Mouse (Mus musculus) midbrain, embryonic 13.5 days (tissue): ENCODE data around the gene Slc25a39. TPM values are rescaled to one million over a fixed set of nuclear protein-coding genes. Genes with fewer than 3 reads are reported as not detected.
"Not testable (repeated sequence)": the region's sequence is repeated elsewhere in the genome, so short reads cannot be mapped to it uniquely, and the experiment has no call there.

Experiments
- ATAC-seq: fragments of 200-750 bp; cut with Nextera tagmentation; 2 replicates; pipeline ENCODE4 v1.8.0; 2017; ENCODE audit warnings: mild to moderate bottlenecking, moderate TSS enrichment, moderate library complexity
- H3K27ac ChIP-seq: fragments of 300-500 bp; sonication (generic); 2 replicates; pipeline ENCODE4 v1.5.1; 2015; ENCODE audit warnings: inconsistent platforms, mild to moderate bottlenecking, moderate library complexity
- H3K27me3 ChIP-seq: fragments of 300-500 bp; sonication (generic); 2 replicates; pipeline ENCODE4 v1.6.1; 2015; ENCODE audit warnings: mild to moderate bottlenecking, inconsistent platforms
- H3K36me3 ChIP-seq: fragments of 300-500 bp; sonication (generic); 2 replicates; pipeline ENCODE4 v1.6.1; 2015; ENCODE audit warnings: mild to moderate bottlenecking, inconsistent platforms
- H3K4me1 ChIP-seq: fragments of 300-500 bp; sonication (generic); replicated peaks from 2 replicates; pipeline ENCODE4 v1.6.1; 2015; ENCODE audit warnings: inconsistent platforms
- H3K4me2 ChIP-seq: fragments of 300-500 bp; sonication (generic); replicated peaks from 2 replicates; pipeline ENCODE4 v1.6.1; 2015; ENCODE audit warnings: moderate library complexity, mild to moderate bottlenecking, inconsistent platforms
- H3K4me3 ChIP-seq: fragments of 300-500 bp; sonication (generic); replicated peaks from 2 replicates; pipeline ENCODE4 v1.5.1; 2015; ENCODE audit warnings: mild to moderate bottlenecking, inconsistent platforms
- H3K9ac ChIP-seq: fragments of 300-500 bp; sonication (generic); replicated peaks from 2 replicates; pipeline ENCODE4 v1.6.1; 2015; ENCODE audit warnings: mild to moderate bottlenecking, inconsistent platforms
- H3K9me3 ChIP-seq: fragments of 300-500 bp; sonication (generic); 2 replicates; pipeline ENCODE4 v1.6.1; 2016; ENCODE audit warnings: mild to moderate bottlenecking, inconsistent platforms
- WGBS: fragments of 180-500 bp; shearing (Covaris S2); methylation state at CpG from one replicate; pipeline ENCODE4 v1.1.7; 2015; 5-methylcytosine and 5-hydroxymethylcytosine counted together
- polyA plus RNA-seq: library from polyadenylated mRNA; unstranded; fragments of >200 nt; fragmentation: Nextera tagmentation; extraction: Ambion mirVana; gene quantifications from 2 replicates; pipeline ENCODE4 v1.2.1, GENCODE M21; 2015

The Slc25a39 gene
- polyA plus RNA-seq, 1 experiment from 2014 or later, result 154 TPM

DNA sequence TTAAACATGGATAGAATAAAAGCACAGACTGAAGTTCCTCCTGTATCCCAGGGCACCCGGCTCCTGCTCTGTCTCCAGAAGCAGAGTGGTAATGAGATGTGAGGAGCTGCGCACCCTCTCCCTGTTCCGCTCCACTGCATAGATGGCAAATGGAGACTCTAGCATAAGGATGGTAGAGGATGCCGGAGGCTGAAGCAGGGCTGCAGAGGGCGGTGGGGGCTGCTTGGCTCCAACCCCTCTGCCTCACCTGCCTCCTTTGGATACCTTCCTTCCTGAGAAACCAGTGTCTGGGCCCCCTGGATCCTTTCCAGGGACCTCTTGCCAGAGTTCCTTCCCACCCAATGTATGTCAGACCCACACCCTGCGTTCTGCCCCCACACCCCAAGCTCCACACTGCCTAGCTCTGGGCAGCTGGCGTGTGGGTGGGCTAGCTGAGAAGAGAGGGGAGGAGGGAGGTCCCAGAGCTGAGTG, 11.0 kb downstream of the Slc25a39 start:
- Histone ChIP-seq H3K27ac (peak overlapping the region; percentile 97), H3K4me1 (peaks cover 81% of the 10 kb centered on the region), H3K27me3 (peaks cover 30% of the 10 kb centered on the region), H3K36me3 (peaks cover 37% of the 10 kb centered on the region), H3K4me2 (peak overlapping the region; percentile 96), H3K9ac (peak overlapping the region; percentile 95), H3K4me3 (peak overlapping the region; percentile 89), H3K9me3 (no peaks in the 10 kb centered on the region)
- WGBS, result 65% methylated on average over 7 of the region's 7 CpGs
- no peak for ATAC-seq

DNA sequence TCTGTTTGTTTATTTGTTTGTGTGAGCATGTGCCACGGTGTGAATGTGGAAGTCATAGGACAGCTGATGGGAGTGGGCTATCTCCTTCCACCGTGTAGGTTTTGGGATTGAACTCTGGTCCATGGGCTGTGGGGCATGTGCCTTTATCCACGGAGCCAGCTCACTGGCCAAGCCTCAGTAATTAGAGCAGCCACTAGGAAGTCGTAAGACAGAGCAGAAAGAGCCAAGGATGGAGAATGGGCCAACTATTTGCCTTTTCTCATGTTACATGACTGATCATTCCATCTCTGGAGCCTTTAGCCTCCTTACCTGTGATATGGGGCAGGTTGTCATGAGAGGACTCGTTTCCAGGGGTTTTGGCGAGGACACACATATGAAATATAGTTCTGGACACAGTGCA, 11.5 kb downstream of the Slc25a39 start:
- H3K9ac ChIP-seq, result peak overlapping the region; percentile 95
- 62% methylated on average over 6 of the region's 6 CpGs for WGBS
- H3K4me3 ChIP-seq, result peak overlapping the region; percentile 89
- no peak for ATAC-seq
- no peaks in the 10 kb centered on the region for H3K9me3 ChIP-seq
- H3K27ac ChIP-seq, result peak overlapping the region; percentile 97
- peaks cover 30% of the 10 kb centered on the region for H3K27me3 ChIP-seq
- H3K36me3 ChIP-seq, result peaks cover 33% of the 10 kb centered on the region
- peaks cover 78% of the 10 kb centered on the region for H3K4me1 ChIP-seq
- H3K4me2 ChIP-seq, result peak overlapping the region; percentile 96

DNA sequence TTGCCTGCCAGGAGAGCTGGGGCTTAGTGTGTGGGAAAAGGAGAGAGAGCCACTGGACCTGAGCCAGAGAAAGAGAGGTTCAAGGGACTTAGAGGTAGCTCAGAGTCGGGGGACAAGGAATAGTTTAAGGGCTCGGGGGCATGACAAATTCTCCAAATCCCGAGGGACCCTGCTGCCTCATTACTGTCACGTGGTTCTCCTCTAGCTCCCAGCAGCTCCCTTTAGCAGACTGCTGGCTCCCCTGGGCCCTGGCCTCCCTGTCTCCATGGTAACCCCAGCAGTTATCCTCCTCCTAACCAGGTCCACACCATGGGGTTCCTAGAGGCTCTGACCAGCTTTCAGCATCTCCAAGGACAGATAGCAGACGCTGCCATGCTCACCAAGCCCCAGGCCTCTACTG, 12.5 kb downstream of the Slc25a39 start:
- WGBS, result 2% methylated on average over 5 of the region's 5 CpGs
- Histone ChIP-seq H3K36me3 (peaks cover 23% of the 10 kb centered on the region), H3K27ac (peak overlapping the region; percentile 97), H3K9me3 (no peaks in the 10 kb centered on the region), H3K4me1 (peaks cover 75% of the 10 kb centered on the region), H3K4me3 (peak overlapping the region; percentile 89), H3K9ac (peak overlapping the region; percentile 95), H3K4me2 (peak overlapping the region; percentile 96), H3K27me3 (peaks cover 27% of the 10 kb centered on the region)
- no peak for ATAC-seq

DNA sequence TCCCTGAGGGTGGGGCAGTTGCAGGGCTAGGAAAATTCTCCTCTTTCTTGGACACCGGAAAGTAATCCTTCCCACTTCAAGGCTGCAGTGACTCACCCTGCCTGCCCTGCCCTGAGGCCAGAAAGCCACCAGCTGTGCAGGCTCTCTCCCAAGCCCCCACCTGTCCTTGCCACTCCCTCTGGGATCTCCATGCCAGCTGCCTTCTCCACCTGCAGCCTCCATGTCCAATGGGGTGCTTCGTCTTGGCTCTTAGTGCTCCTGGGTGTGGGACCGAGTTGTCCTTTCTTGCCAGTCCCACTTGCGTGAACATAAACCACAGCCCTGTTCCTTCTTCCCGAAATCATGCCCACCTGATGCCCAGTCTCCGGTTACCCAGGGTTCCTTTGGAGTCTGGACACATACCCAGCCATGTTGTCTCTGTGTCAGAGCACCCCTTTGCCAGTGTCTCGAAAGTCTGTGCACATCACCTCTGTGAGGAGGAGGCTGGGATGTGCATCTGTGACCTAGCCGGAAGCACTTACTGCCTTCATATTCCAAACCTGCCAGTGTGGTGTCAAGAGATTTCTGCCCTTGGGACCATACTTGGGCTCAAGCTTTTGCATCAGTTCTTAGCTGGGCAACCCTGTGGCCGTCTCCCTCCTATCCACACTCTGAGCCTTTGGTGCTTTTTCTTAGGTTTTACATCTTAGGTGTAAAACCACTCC, 13.2 kb downstream of the Slc25a39 start:
- Histone ChIP-seq H3K36me3 (peaks cover 16% of the 10 kb centered on the region), H3K27me3 (peaks cover 22% of the 10 kb centered on the region), H3K9ac (peak overlapping the region; percentile 95), H3K9me3 (no peaks in the 10 kb centered on the region), H3K27ac (peak overlapping the region; percentile 97), H3K4me3 (peak overlapping the region; percentile 89), H3K4me2 (peak overlapping the region; percentile 96), H3K4me1 (peaks cover 68% of the 10 kb centered on the region)
- WGBS, result 70% methylated on average over 9 of the region's 9 CpGs
- ATAC-seq, result 0 out of 2 replicates have a peak, but pooled peaks have one; percentile 1

DNA sequence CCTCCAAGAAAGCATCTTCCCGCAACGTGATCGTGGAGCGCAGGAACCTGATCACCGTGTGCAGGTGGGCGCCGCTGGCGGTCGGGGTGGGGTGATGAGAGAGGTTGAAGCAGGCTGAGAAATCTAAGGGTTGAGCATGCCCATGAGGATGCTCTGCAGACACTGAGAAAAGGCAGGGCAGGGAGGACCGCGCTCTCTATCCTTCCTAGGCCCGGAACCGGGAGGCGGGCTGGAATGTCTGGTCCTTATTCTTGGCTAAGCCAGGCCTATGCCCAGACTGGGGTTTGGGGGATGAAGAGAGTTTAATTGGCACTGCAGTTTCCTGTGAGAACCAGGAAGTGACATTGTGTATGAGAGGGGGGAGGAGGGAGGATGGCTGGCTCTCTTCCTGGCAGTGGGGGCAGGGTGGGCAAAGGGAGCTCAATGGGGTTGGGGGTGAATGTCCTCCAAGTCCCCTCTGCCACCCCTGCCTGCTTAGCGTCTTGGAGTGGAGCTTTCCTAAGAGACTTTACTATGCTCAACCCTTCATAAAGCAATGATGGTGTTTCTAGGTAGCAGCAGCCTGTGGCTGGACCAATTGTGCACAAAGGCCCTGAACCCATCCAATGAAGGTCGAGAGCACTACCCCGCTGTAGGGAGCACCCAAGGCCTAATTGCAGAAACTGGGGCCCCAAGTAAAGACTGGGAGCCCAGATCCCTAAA, 13.9 kb downstream of the Slc25a39 start:
- Histone ChIP-seq H3K27me3 (peaks cover 15% of the 10 kb centered on the region), H3K4me3 (peak overlapping the region; percentile 89), H3K4me1 (peaks cover 61% of the 10 kb centered on the region), H3K9ac (peak overlapping the region; percentile 95), H3K36me3 (peaks cover 9% of the 10 kb centered on the region), H3K4me2 (peak overlapping the region; percentile 96), H3K9me3 (no peaks in the 10 kb centered on the region), H3K27ac (peak overlapping the region; percentile 97)
- ATAC-seq, result peak; percentile 55
- WGBS, result 4% methylated on average over 17 of the region's 17 CpGs

DNA sequence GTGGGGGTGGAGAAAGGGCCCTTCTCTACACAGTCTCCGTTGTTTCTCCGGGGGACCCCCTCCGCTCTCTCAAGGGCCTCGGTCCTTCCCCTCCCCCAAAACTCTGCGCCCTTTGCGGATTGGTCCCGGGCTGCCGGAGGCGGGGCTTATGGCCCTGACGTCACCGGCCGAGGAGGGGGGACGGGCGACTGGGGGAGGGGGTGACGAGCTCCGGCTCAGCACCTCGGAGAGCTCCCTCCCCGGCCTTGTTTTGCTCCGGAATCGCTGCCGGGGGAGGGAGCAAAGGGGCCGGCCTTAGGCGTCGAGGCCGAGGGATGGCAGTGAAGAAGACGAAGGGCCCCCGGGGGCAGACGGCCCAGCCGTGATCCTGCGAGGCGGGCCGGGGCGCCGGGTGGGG, 14.5 kb downstream of the Slc25a39 start, which contains the start of gene Rundc3a:
Gene Rundc3a, plus strand, starts transcription at position 166 of the 397 bp plus-strand sequence.
- Histone ChIP-seq H3K9ac (peak within 1 kb of the TSS; percentile 95), H3K36me3 (peaks cover 4% of the 10 kb centered on the region), H3K27me3 (peaks cover 10% of the 10 kb centered on the region), H3K4me1 (peaks cover 55% of the 10 kb centered on the region), H3K27ac (peak within 1 kb of the TSS; percentile 97), H3K4me2 (peak within 1 kb of the TSS; percentile 96), H3K9me3 (no peaks in the 10 kb centered on the region), H3K4me3 (peak within 1 kb of the TSS; percentile 89)
- WGBS, result under 1% methylated on average over 33 of the region's 34 CpGs
- peak; percentile 89 for ATAC-seq

DNA sequence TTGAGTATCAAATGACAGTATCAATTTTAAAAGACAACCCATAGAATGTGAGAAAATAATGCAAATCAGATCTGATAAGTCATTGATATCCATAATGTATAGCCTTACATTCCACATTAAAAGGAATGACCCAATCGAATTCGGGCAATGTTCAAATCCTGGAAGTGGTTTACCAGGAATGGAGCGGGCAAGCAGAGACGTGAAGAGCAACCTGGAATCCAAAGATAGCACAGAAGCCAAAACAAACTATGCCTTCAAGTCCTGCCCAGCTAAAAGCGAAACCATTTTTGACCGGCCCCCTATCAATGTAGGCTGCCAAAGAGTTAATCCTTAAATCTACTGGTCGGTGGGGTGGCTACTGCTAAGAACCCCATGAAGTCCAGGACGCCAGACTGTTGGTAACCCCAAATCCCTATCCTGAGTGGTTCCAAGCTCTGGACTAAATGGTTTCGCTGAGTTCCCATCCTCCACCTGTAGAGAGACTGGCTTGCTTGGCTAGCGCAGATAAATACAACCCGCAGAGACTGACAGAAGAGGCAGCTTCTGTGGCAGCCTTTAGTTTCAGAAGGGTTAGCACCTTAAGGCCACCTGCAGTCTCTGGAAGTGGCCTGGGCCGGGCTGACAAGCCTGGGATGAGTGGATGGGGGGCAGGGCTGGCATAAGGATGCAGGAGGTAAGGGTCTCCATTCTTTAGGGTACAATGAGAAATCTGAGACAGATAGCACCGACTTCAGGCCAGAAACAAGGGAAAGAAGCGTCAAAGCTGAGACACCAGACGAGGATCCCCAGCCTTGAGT, 15.1 kb downstream of the Slc25a39 start:
- peaks cover 49% of the 10 kb centered on the region for H3K4me1 ChIP-seq
- peak overlapping the region; percentile 97 for H3K27ac ChIP-seq
- no peaks in the 10 kb centered on the region for H3K9me3 ChIP-seq
- H3K4me3 ChIP-seq, result peak overlapping the region; percentile 89
- ATAC-seq, result peak; percentile 66; the same call in 1 of the 2 replicates
- WGBS, result 19% methylated on average over 15 of the region's 15 CpGs
- peak overlapping the region; percentile 96 for H3K4me2 ChIP-seq
- 0 out of 2 replicates have a peak, but pooled peaks cover 4% of the 10 kb centered on the region for H3K27me3 ChIP-seq
- peak overlapping the region; percentile 72 for H3K9ac ChIP-seq
- H3K36me3 ChIP-seq, result no peaks in the 10 kb centered on the region

DNA sequence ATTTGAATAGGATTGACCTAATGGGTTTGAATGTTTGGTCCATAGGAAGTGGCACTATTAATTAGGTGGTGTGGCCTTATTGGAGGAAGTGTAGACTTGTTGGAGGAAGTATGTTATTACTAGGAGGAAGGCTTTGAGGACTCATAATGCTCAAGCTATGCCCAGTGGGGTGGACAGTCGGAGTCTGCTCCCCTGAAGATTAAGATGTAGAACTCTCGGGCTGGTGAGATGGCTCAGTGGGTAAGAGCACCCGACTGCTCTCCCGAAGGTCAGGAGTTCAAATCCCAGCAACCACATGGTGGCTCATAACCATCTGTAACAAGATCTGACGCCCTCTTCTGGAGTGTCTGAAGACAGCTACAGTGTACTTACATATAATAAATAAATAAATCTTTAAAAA, 18.3 kb downstream of the Slc25a39 start:
- WGBS, result 92% methylated on average over 4 of the region's 5 CpGs
- not testable (repeated sequence) for ATAC-seq

DNA sequence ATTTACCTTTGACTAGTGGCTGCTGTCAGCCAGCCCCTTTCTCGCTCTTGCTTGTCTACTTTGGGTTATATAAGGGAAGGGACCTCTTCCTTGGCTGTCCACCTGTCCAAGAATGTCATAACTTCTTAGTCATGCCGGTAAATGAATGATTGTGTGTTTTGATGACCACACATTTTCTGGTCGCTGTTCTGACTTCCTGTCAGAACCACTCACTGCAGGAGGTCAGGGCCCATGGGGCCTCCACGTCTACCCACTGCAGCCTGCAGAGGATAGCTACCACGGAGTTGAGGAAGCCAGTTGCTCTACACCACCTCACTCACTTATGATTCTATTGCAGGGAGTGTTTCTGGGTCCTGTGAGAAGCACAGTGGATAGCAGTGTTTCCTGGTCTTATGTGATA, 21.6 kb downstream of the Slc25a39 start:
- Histone ChIP-seq H3K27me3 (0 out of 2 replicates have a peak, but pooled peaks cover 4% of the 10 kb centered on the region), H3K9ac (no peak overlapping the region), H3K27ac (no peak overlapping the region), H3K36me3 (no peaks in the 10 kb centered on the region), H3K4me3 (no peak overlapping the region), H3K4me1 (no peaks in the 10 kb centered on the region), H3K4me2 (no peak overlapping the region), H3K9me3 (no peaks in the 10 kb centered on the region)
- WGBS, result 74% methylated on average over 5 of the region's 5 CpGs
- ATAC-seq, result no peak

More for the DNA sequence above, 18.3 kb downstream of the Slc25a39 start:
- H3K27me3 ChIP-seq, H3K4me3 ChIP-seq, H3K36me3 ChIP-seq, H3K4me2 ChIP-seq, H3K27ac ChIP-seq, H3K9me3 ChIP-seq, H3K9ac ChIP-seq: not testable (repeated sequence)
- H3K4me1 ChIP-seq, result peaks cover 17% of the 10 kb centered on the region

DNA sequence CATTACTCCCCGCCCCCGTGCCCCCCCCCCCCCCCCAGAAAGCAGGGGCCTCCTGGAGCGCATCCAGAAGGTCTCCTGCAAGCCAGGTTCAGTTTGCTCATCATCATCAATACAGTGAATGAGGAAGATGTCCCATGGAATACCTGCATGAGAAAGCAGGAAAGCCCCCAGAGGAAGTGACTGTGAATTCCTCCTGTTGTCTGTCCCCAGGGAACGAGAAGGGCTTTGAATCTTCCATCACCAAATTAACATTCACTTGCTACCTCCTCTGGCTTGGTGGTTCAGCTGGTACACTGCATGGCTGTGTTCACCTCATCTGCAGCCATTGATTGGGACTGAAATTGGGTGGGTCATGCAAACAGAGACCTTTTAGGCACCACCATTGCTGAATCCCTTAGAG, 22.7 kb downstream of the Slc25a39 start:
- no peaks in the 10 kb centered on the region for H3K27me3 ChIP-seq
- no peak overlapping the region for H3K4me3 ChIP-seq
- H3K27ac ChIP-seq, result no peak overlapping the region
- no peaks in the 10 kb centered on the region for H3K9me3 ChIP-seq
- H3K4me1 ChIP-seq, result no peaks in the 10 kb centered on the region
- H3K4me2 ChIP-seq, result no peak overlapping the region
- H3K9ac ChIP-seq, result no peak overlapping the region
- no peak for ATAC-seq
- 68% methylated on average over 4 of the region's 4 CpGs for WGBS
- H3K36me3 ChIP-seq, result no peaks in the 10 kb centered on the region

DNA sequence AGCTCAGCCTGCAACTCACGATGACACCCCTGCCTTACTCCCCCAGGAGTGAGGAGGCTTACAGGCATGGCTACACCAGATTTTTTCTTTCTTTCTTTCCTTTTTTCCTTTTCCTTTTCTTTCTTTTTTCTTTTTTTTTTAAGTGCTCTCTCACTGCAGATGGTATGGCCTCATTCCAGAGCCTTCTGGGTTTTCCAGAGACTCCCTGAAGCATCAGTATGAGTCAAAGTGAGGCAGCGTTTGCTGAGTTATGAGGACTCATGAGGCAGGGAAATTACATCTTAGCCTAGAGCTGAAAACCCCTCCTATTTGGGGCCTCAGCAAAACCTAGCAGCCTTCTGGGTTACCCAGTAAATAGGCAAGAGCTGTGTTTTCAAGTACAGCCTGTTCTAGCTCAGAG, 23.3 kb downstream of the Slc25a39 start:
- Histone ChIP-seq H3K4me2 (no peak overlapping the region), H3K9ac (no peak overlapping the region), H3K36me3 (no peaks in the 10 kb centered on the region), H3K27ac (no peak overlapping the region), H3K4me1 (no peaks in the 10 kb centered on the region), H3K9me3 (no peaks in the 10 kb centered on the region), H3K27me3 (no peaks in the 10 kb centered on the region), H3K4me3 (no peak overlapping the region)
- WGBS, result 78% methylated on average over 2 of the region's 2 CpGs
- no peak for ATAC-seq
